ENCODE assay signal across 20 mouse cellular contexts in genomic region chr1:90220280-90220679, GRCm38 (mm10). TPM values are rescaled to one million over a fixed set of nuclear protein-coding genes. Genes with fewer than 3 reads are reported as not detected.
DNase-seq lines count a peak whose midpoint lies in the region; ATAC-seq lines count a peak whose summit lies in the region.
"Had no signal": no experiment of that assay in that cellular context is flagged by ENCODE, and none has a peak within 500 bp of the region (broad histone marks: within the 10 kb centered on the region; RNA-seq: fewer than 3 reads in every experiment).

No protein-coding gene starts in this region.

- H3K27me3 ChIP-seq in heart, embryonic 13.5 days (replicated peaks), result peaks cover 10% of the 10 kb centered on the region; the same call in 1 of the 2 replicates
- H3K27me3 ChIP-seq in neural tube, embryonic 13.5 days, result no peaks in the 10 kb centered on the region
- H3K27me3 ChIP-seq in limb, embryonic 10.5 days (ENCODE audit: low read depth, poor library complexity, severe bottlenecking), result peaks cover 5% of the 10 kb centered on the region
- H3K27me3 ChIP-seq: heart, embryonic 15.5 days had no signal

- no peak overlapping the region for H3K4me3 ChIP-seq in heart, embryonic 13.5 days
- H3K4me3 ChIP-seq in neural tube, embryonic 13.5 days, result no peak overlapping the region
- no peak overlapping the region for H3K4me3 ChIP-seq in limb, embryonic 10.5 days
- H3K4me3 ChIP-seq: erythroblast, embryonic 14.5 days; heart, embryonic 15.5 days had no signal

- peaks cover 26% of the 10 kb centered on the region for H3K4me1 ChIP-seq in heart, embryonic 13.5 days
- peaks cover 48% of the 10 kb centered on the region for H3K4me1 ChIP-seq in neural tube, embryonic 13.5 days (replicated peaks)
- H3K4me1 ChIP-seq in limb, embryonic 10.5 days, result peaks cover 30% of the 10 kb centered on the region

- peak; percentile 16; the same call in 1 of the 2 replicates for ATAC-seq in heart, embryonic 13.5 days (ENCODE audit: extremely low read depth, insufficient number of reproducible peaks, low FRiP score, low TSS enrichment)
- no peak for ATAC-seq in neural tube, embryonic 13.5 days (ENCODE audit: low read depth)

- peak overlapping the region; percentile 5; the same call in 1 of the 2 replicates for H3K27ac ChIP-seq in heart, embryonic 13.5 days (replicated peaks)
- H3K27ac ChIP-seq in neural tube, embryonic 13.5 days (replicated peaks), result peak overlapping the region; percentile 78
- 0 out of 2 replicates have a peak overlapping the region, but pooled peaks have one; percentile 33 for H3K27ac ChIP-seq in limb, embryonic 10.5 days
- H3K27ac ChIP-seq: heart, embryonic 15.5 days had no signal

- no peak for DNase-seq in heart, postnatal 36 days
- no peak for DNase-seq in neural tube, embryonic 10.5 days (ENCODE audit: extremely low spot score, low spot score)
- DNase-seq in limb, embryonic 10.5 days (ENCODE audit: low spot score), result no peak
- no peak for DNase-seq in layer of hippocampus, adult 8-10 months (ENCODE audit: low spot score in 2 of 2)
- DNase-seq in gastrocnemius, adult 18-20 months (ENCODE audit: low spot score), result no peak
- no peak for DNase-seq in ovary, postnatal 36 days (ENCODE audit: low spot score)
- DNase-seq: adrenal gland, adult 8-10 months; cerebellum, adult 11 months; cerebellum, postnatal 14 days; kidney, adult 2 months; kidney, postnatal 25 days; lung, embryonic 14.5 days; lung, postnatal 4 days; right cerebral cortex, adult 18-20 months; thymus, adult 2 months had no signal

- peak overlapping the region; percentile 26 for H3K4me2 ChIP-seq in heart, embryonic 13.5 days
- H3K4me2 ChIP-seq in neural tube, embryonic 13.5 days, result no peak overlapping the region
- H3K4me2 ChIP-seq: heart, embryonic 15.5 days; lung, embryonic 14.5 days had no signal

- peaks cover 18% of the 10 kb centered on the region for H3K36me3 ChIP-seq in heart, embryonic 13.5 days
- peaks cover 11% of the 10 kb centered on the region; the same call in 1 of the 2 replicates for H3K36me3 ChIP-seq in neural tube, embryonic 13.5 days
- H3K36me3 ChIP-seq in limb, embryonic 10.5 days, result peaks cover 9% of the 10 kb centered on the region; the same call in 1 of the 2 replicates
- H3K36me3 ChIP-seq: heart, embryonic 15.5 days had no signal

- WGBS in heart, embryonic 13.5 days, result 19% methylated on average over 9 of the region's 9 CpGs
- 8% methylated on average over 9 of the region's 9 CpGs for WGBS in neural tube, embryonic 13.5 days
- WGBS in limb, embryonic 10.5 days, result 35% methylated on average over 9 of the region's 9 CpGs

- H3K9me3 ChIP-seq in heart, embryonic 13.5 days, result no peaks in the 10 kb centered on the region
- H3K9me3 ChIP-seq in neural tube, embryonic 13.5 days, result no peaks in the 10 kb centered on the region
- H3K9me3 ChIP-seq in limb, embryonic 10.5 days (replicated peaks), result no peaks in the 10 kb centered on the region
- H3K9me3 ChIP-seq: heart, embryonic 15.5 days had no signal

- H3K9ac ChIP-seq in heart, embryonic 13.5 days, result 0 out of 2 replicates have a peak overlapping the region, but pooled peaks have one; percentile 0
- H3K9ac ChIP-seq in neural tube, embryonic 13.5 days, result no peak overlapping the region
- H3K9ac ChIP-seq: heart, embryonic 15.5 days; lung, embryonic 14.5 days had no signal

- intact Hi-C loops in heart, postnatal 36 days (cut with DNase I), result no loop called here

RNA-seq across cellular contexts. Expression of gene Ackr3, which starts 16.5 kb away (rescaled TPM):
- 38.3 and 38.5 TPM in 2 replicates for polyA plus RNA-seq in heart, embryonic 13.5 days (2015; fragmentation: Nextera tagmentation; extraction: Ambion mirVana)
- 10 to 100 TPM; 56.4 to 92.5 TPM for total RNA-seq in heart, postnatal 36 days (2021)
- polyA plus RNA-seq in neural tube, embryonic 13.5 days (2015; fragmentation: Nextera tagmentation; extraction: Ambion mirVana), result 16.7 and 17.1 TPM in 2 replicates
- 12.9 and 16.5 TPM in 2 replicates for polyA plus RNA-seq in limb, embryonic 10.5 days (2016; fragmentation: Nextera tagmentation; extraction: Ambion mirVana)
- total RNA-seq in layer of hippocampus, adult 8-10 months (2022), result 10 to 100 TPM; 11.4 to 13.7 (median 12.8) TPM
- 10 to 100 TPM in 1 of 2 experiments, 1 to 10 TPM in 1; 9.0 to 12.1 TPM for total RNA-seq in gastrocnemius, adult 18-20 months (2021)
- total RNA-seq: neutrophil, adult 5-6 weeks had no signal
- polyA plus RNA-seq: erythroblast, embryonic 14.5 days had no signal

Comparison
In these comparisons a context has a peak if more than half of its experiments do, and no peak if none do; other contexts are left out.
1. H3K27ac ChIP-seq: peak in every context shown above with its lines; median percentile 78 in neural tube, embryonic 13.5 days; 33 in limb, embryonic 10.5 days; 5 in heart, embryonic 13.5 days.